ENCODE assay signal across 24 mouse cellular contexts in genomic region chr3:136853596-136853995, GRCm38 (mm10).
DNase-seq lines count a peak whose midpoint lies in the region; TF ChIP-seq lines count a peak whose summit lies in the region.
"Had no signal": no experiment of that assay in that cellular context is flagged by ENCODE, and none has a peak within 500 bp of the region (broad histone marks: within the 10 kb centered on the region; RNA-seq: fewer than 3 reads in every experiment).

No protein-coding gene starts in this region.

- H3K4me2 ChIP-seq in myocyte (ENCODE audit: low read depth) = peak overlapping the region; percentile 33
- H3K4me2 ChIP-seq: embryonic facial prominence, embryonic 13.5 days; forebrain, embryonic 12.5 days; forebrain, embryonic 15.5 days; heart, embryonic 13.5 days; hindbrain, embryonic 12.5 days; hindbrain, embryonic 15.5 days had no signal

- H3K27ac ChIP-seq in gastrocnemius, adult 2 months = peak overlapping the region; percentile 69
- H3K27ac ChIP-seq in layer of hippocampus, adult 2 months = peak overlapping the region; percentile 29; the same call in 1 of the 2 replicates
- H3K27ac ChIP-seq: embryonic facial prominence, embryonic 10.5 days; embryonic facial prominence, embryonic 13.5 days; forebrain, embryonic 12.5 days; forebrain, embryonic 15.5 days; heart, adult 2 months; heart, embryonic 10.5 days; heart, embryonic 13.5 days; hindbrain, embryonic 12.5 days; hindbrain, embryonic 15.5 days had no signal

- TF ChIP-seq CTCF in gastrocnemius, adult 2 months (IDR thresholded peaks at IDR 0.05) = no peak
- no peak for TF ChIP-seq CTCF in layer of hippocampus, adult 2 months (conservative IDR thresholded peaks at IDR 0.05)

- H3K79me2 ChIP-seq in myocyte (ENCODE audit: control insufficient read depth, insufficient read depth) = peaks cover 18% of the 10 kb centered on the region

- no peaks in the 10 kb centered on the region for H3K27me3 ChIP-seq in myocyte (ENCODE audit: control insufficient read depth, insufficient read depth, insufficient read length)
- H3K27me3 ChIP-seq: embryonic facial prominence, embryonic 13.5 days; forebrain, embryonic 12.5 days; forebrain, embryonic 15.5 days; heart, embryonic 13.5 days; hindbrain, embryonic 12.5 days; hindbrain, embryonic 15.5 days had no signal

- H3ac ChIP-seq in myocyte (ENCODE audit: control insufficient read depth, insufficient read length) = no peak overlapping the region

- H3K4me3 ChIP-seq in gastrocnemius, adult 2 months = no peak overlapping the region
- H3K4me3 ChIP-seq in layer of hippocampus, adult 2 months = no peak overlapping the region
- no peak overlapping the region for H3K4me3 ChIP-seq in myocyte
- H3K4me3 ChIP-seq: embryonic facial prominence, embryonic 10.5 days; embryonic facial prominence, embryonic 13.5 days; erythroblast, embryonic 14.5 days; forebrain, embryonic 12.5 days; forebrain, embryonic 15.5 days; heart, adult 2 months; heart, embryonic 10.5 days; heart, embryonic 13.5 days; hindbrain, embryonic 12.5 days; hindbrain, embryonic 15.5 days had no signal

- no peak for TF ChIP-seq POLR2A in myocyte (IDR thresholded peaks at IDR 0.05; ENCODE audit: insufficient read length, low read depth)

- H3K36me3 ChIP-seq in myocyte (ENCODE audit: control insufficient read depth, insufficient read depth) = no peaks in the 10 kb centered on the region
- H3K36me3 ChIP-seq: embryonic facial prominence, embryonic 10.5 days; embryonic facial prominence, embryonic 13.5 days; forebrain, embryonic 12.5 days; forebrain, embryonic 15.5 days; heart, embryonic 10.5 days; heart, embryonic 13.5 days; hindbrain, embryonic 12.5 days; hindbrain, embryonic 15.5 days had no signal

- intact Hi-C loops in gastrocnemius, adult 2 months (cut with DNase I) = loop anchor here (5.0 kb wide), 2 partner anchors 51 to 186 kb away; no protein-coding TSS in a partner anchor

- DNase-seq in gastrocnemius, adult 2 months = no peak
- DNase-seq in gastrocnemius, postnatal 4 days (ENCODE audit: low spot score in 2 of 2) = no peak
- no peak for DNase-seq in layer of hippocampus, adult 2 months (ENCODE audit: low spot score in 2 of 2)
- DNase-seq in layer of hippocampus, postnatal 25 days (ENCODE audit: extremely low spot score in 1 of 2, low spot score in 1 of 2) = no peak
- no peak for DNase-seq in spleen, postnatal 10 days (ENCODE audit: low spot score in 2 of 2)
- DNase-seq: adrenal gland, adult 2 months; adrenal gland, postnatal 14 days; cerebellum, adult 11 months; cerebellum, adult 2 months; cerebellum, postnatal 10 days; cerebellum, postnatal 36 days; embryo, embryonic 11 days; heart, adult 2 months; heart, postnatal 14 days had no signal

TF ChIP-seq in myocyte, 11 proteins besides CTCF, POLR2A, EP300 and RAD21:
- no peak for TF ChIP-seq POLR2AphosphoS2 (IDR thresholded peaks at IDR 0.05; ENCODE audit: insufficient read length, low read depth)
- TF ChIP-seq MYOD1 (IDR thresholded peaks at IDR 0.05; ENCODE audit: control insufficient read depth in 1 of 3, insufficient read length in 2 of 3, low read depth in 2 of 3) = no peak
